Mouse (Mus musculus) fibroblast of lung, adult 2 months (primary cell): ENCODE measurements around the gene Gm17416.
A peak's percentile ranks its signal among the peaks of the same experiment; 100 is the strongest.

ENCODE experiments used
- DNase-seq: peaks from one replicate; pipeline ENCODE4 v3.0.0-alpha.2; 2011; ENCODE audit warnings: low read depth

Gm17416 gene

GRCm38 (mm10) chr2:152569038-152569437 lies at the start of gene Gm17416:
Gm17416 (plus strand) TSS chr2:152569338.
- DNase-seq, result no peak

- no peak for DNase-seq
Observed at GRCm38 (mm10) chr2:152539944-152540710, 29.0 kb upstream of the Gm17416 start, which contains the start of gene Defb29. Defb29 (minus strand) TSS chr2:152540098.

- DNase-seq, result no peak
Observed at GRCm38 (mm10) chr2:152541979-152542378, 27.2 kb upstream of the Gm17416 start.

GRCm38 (mm10) chr2:152542897-152543296 lies 26.2 kb upstream of the Gm17416 start:
- no peak for DNase-seq

GRCm38 (mm10) chr2:152543478-152543877 lies 25.7 kb upstream of the Gm17416 start:
- no peak for DNase-seq

GRCm38 (mm10) chr2:152544691-152545090 lies 24.4 kb upstream of the Gm17416 start:
- DNase-seq, result peak; percentile 12

GRCm38 (mm10) chr2:152548124-152548523 lies 21.0 kb upstream of the Gm17416 start:
- no peak for DNase-seq

- DNase-seq, result peak; percentile 18
Observed at GRCm38 (mm10) chr2:152553774-152554423, 15.2 kb upstream of the Gm17416 start.

- no peak for DNase-seq
Observed at GRCm38 (mm10) chr2:152556655-152557054, 12.5 kb upstream of the Gm17416 start.

- DNase-seq, result no peak
Observed at GRCm38 (mm10) chr2:152569881-152570280, 743 bp downstream of the Gm17416 start.

- no peak for DNase-seq
Observed at GRCm38 (mm10) chr2:152570313-152570712, 1.2 kb downstream of the Gm17416 start.

GRCm38 (mm10) chr2:152572114-152572794 lies 3.1 kb downstream of the Gm17416 start, which contains the start of gene Defb21:
Defb21 (plus strand) TSS chr2:152572744.
- no peak for DNase-seq

- no peak for DNase-seq
Observed at GRCm38 (mm10) chr2:152573484-152573883, 4.3 kb downstream of the Gm17416 start.

- no peak for DNase-seq
Observed at GRCm38 (mm10) chr2:152580107-152580506, 11.0 kb downstream of the Gm17416 start, which contains the start of gene Defb19. Defb19 (minus strand) TSS chr2:152580312.

GRCm38 (mm10) chr2:152580612-152581011 lies 11.5 kb downstream of the Gm17416 start:
- no peak for DNase-seq

GRCm38 (mm10) chr2:152586926-152587560 lies 17.9 kb downstream of the Gm17416 start:
- no peak for DNase-seq

GRCm38 (mm10) chr2:152588450-152588849 lies 19.3 kb downstream of the Gm17416 start:
- no peak for DNase-seq

- no peak for DNase-seq
Observed at GRCm38 (mm10) chr2:152589021-152589420, 19.9 kb downstream of the Gm17416 start.

- DNase-seq, result no peak
Observed at GRCm38 (mm10) chr2:152599299-152599698, 30.2 kb downstream of the Gm17416 start, which contains the start of gene Defb45. Defb45 (minus strand) TSS chr2:152599399.

- no peak for DNase-seq
Observed at GRCm38 (mm10) chr2:152600076-152600475, 30.9 kb downstream of the Gm17416 start.

GRCm38 (mm10) chr2:152601275-152601960 lies 32.3 kb downstream of the Gm17416 start:
- peak; percentile 17 for DNase-seq
